Mouse (Mus musculus): ENCODE measurements around the gene Gpr50. TPM values are rescaled to one million over a fixed set of nuclear protein-coding genes. Genes with fewer than 3 reads are reported as not detected.
A peak's percentile ranks its signal among the peaks of the same experiment; 100 is the strongest.

Gene Gpr50
- polyA plus RNA-seq (2014; fragmentation: Nextera tagmentation; extraction: Ambion mirVana) = 2.0 and 2.1 TPM in 2 replicates

DNA sequence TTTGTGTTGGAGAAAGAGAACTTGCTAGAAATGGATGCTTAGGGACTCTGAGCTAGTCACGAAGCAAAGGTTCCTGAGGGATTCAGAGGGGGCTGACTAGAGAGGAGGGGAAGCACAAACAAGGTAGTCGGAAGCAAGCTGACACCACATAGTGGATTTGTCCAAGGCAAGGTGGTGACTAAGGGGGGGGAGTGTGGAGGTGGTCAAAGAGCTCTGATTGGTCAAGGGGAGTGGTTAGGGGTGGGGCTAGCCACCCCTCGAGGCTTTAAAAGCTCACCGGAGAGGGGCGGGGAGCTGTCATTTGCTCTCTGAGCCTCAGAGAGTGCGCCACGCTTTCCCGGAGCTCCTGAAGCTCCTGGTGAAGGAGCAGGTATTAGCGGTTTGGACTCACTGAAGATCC lies at the start of gene Gpr50:
Gpr50 (plus strand) TSS at position 294 of the 400 bp plus-strand sequence.
- ATAC-seq (ENCODE audit: insufficient number of reproducible peaks, insufficient read depth, low FRiP score, low read depth) = no peak
- peak within 1 kb of the TSS; percentile 46 to 55 for H3K4me3 ChIP-seq (ENCODE audit: control insufficient read depth in 1 of 2, insufficient read depth in 1 of 2, low read depth in 1 of 2, low read length in 2 of 2)
- peak within 1 kb of the TSS; percentile 44; the same call in 1 of the 2 replicates for H3K9ac ChIP-seq (ENCODE audit: low read length)
- H3K36me3 ChIP-seq (ENCODE audit: control insufficient read depth, insufficient read depth, low read length) = no peaks in the 10 kb centered on the region
- no peak within 1 kb of the TSS for H3K27ac ChIP-seq (replicated peaks in 1 of 2; ENCODE audit: control insufficient read depth in 1 of 2, insufficient read depth in 1 of 2, low read depth in 2 of 2, low read length in 2 of 2)
- no peaks in the 10 kb centered on the region for H3K4me1 ChIP-seq (ENCODE audit: control insufficient read depth in 2 of 2, insufficient read depth in 2 of 2, low read length in 2 of 2)
- peak within 1 kb of the TSS; percentile 72 for H3K4me2 ChIP-seq (ENCODE audit: low read length)
- peaks cover 5% of the 10 kb centered on the region; the same call in 1 of the 2 replicates for H3K9me3 ChIP-seq (ENCODE audit: control insufficient read depth, low read length)
- WGBS = 27% methylated on average over 7 of the region's 9 CpGs
- peaks cover 81% of the 10 kb centered on the region for H3K27me3 ChIP-seq (ENCODE audit: control insufficient read depth, insufficient read depth, low read length)

DNA sequence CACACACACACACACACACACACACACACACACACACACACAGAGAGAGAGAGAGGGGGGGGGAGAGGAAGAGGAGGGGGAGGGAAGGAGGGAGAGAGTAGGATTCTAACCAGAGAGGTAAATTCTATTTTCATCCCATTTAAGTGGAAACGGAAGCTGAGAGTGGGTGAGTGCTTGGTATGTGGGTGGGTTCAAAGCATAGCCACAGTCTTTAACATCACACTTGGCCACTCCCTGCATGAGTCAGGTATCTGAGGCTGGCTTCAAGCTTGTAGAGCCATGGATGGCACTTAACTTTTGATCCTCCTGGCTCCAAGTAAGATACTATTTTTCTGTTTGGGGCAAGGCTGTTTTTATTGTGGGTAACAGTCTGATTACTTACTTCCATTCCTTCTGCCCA lies 41.2 kb upstream of the Gpr50 start:
- Histone ChIP-seq H3K4me3 (ENCODE audit: control insufficient read depth in 1 of 2, insufficient read depth in 1 of 2, low read depth in 1 of 2, low read length in 2 of 2) (no peak overlapping the region), H3K36me3 (ENCODE audit: control insufficient read depth, insufficient read depth, low read length) (no peaks in the 10 kb centered on the region), H3K4me1 (ENCODE audit: control insufficient read depth in 2 of 2, insufficient read depth in 2 of 2, low read length in 2 of 2) (no peaks in the 10 kb centered on the region), H3K9me3 (ENCODE audit: control insufficient read depth, low read length) (no peaks in the 10 kb centered on the region), H3K9ac (ENCODE audit: low read length) (no peak overlapping the region), H3K27me3 (ENCODE audit: control insufficient read depth, insufficient read depth, low read length) (no peaks in the 10 kb centered on the region), H3K27ac (replicated peaks in 1 of 2; ENCODE audit: control insufficient read depth in 1 of 2, insufficient read depth in 1 of 2, low read depth in 2 of 2, low read length in 2 of 2) (no peak overlapping the region), H3K4me2 (ENCODE audit: low read length) (no peak overlapping the region)
- WGBS = 50% methylated on average over 1 of the region's 1 CpGs
- no peak for ATAC-seq (ENCODE audit: insufficient number of reproducible peaks, insufficient read depth, low FRiP score, low read depth)

GRCm38 (mm10) chrX:71623843-71624242 lies 39.6 kb upstream of the Gpr50 start:
- H3K4me1 ChIP-seq (ENCODE audit: control insufficient read depth in 2 of 2, insufficient read depth in 2 of 2, low read length in 2 of 2) = no peaks in the 10 kb centered on the region
- H3K9ac ChIP-seq (ENCODE audit: low read length) = no peak overlapping the region
- no peaks in the 10 kb centered on the region for H3K27me3 ChIP-seq (ENCODE audit: control insufficient read depth, insufficient read depth, low read length)
- no peaks in the 10 kb centered on the region for H3K9me3 ChIP-seq (ENCODE audit: control insufficient read depth, low read length)
- H3K4me2 ChIP-seq (ENCODE audit: low read length) = no peak overlapping the region
- H3K4me3 ChIP-seq (ENCODE audit: control insufficient read depth in 1 of 2, insufficient read depth in 1 of 2, low read depth in 1 of 2, low read length in 2 of 2) = no peak overlapping the region
- WGBS = 5% methylated on average over 1 of the region's 1 CpGs
- ATAC-seq (ENCODE audit: insufficient number of reproducible peaks, insufficient read depth, low FRiP score, low read depth) = no peak
- H3K36me3 ChIP-seq (ENCODE audit: control insufficient read depth, insufficient read depth, low read length) = no peaks in the 10 kb centered on the region
- no peak overlapping the region for H3K27ac ChIP-seq (replicated peaks in 1 of 2; ENCODE audit: control insufficient read depth in 1 of 2, insufficient read depth in 1 of 2, low read depth in 2 of 2, low read length in 2 of 2)

DNA sequence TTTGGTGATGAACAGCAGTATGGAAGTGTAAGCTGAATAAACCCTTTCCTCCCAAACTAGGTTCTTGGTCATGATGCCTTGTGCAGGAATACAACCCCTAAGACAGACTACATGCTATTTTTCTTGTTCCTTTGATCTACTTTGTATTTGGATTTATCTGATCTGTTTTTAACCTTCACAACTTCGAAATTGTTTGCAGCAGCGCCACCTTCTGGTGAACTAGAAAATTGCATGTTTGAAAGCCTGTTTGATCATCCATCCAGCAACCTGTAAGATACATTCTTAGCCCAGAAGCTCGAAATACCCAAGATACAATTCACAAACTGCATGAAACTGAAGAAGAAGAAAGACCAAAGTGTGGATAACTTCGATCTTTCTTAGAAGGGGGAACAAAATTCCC lies 35.2 kb upstream of the Gpr50 start:
- Histone ChIP-seq H3K9me3 (ENCODE audit: control insufficient read depth, low read length) (no peaks in the 10 kb centered on the region), H3K9ac (ENCODE audit: low read length) (no peak overlapping the region), H3K27ac (replicated peaks in 1 of 2; ENCODE audit: control insufficient read depth in 1 of 2, insufficient read depth in 1 of 2, low read depth in 2 of 2, low read length in 2 of 2) (no peak overlapping the region), H3K4me3 (ENCODE audit: control insufficient read depth in 1 of 2, insufficient read depth in 1 of 2, low read depth in 1 of 2, low read length in 2 of 2) (no peak overlapping the region), H3K27me3 (ENCODE audit: control insufficient read depth, insufficient read depth, low read length) (no peaks in the 10 kb centered on the region), H3K4me2 (ENCODE audit: low read length) (no peak overlapping the region), H3K36me3 (ENCODE audit: control insufficient read depth, insufficient read depth, low read length) (no peaks in the 10 kb centered on the region), H3K4me1 (ENCODE audit: control insufficient read depth in 2 of 2, insufficient read depth in 2 of 2, low read length in 2 of 2) (no peaks in the 10 kb centered on the region)
- ATAC-seq (ENCODE audit: insufficient number of reproducible peaks, insufficient read depth, low FRiP score, low read depth) = no peak
- WGBS = 8% methylated on average over 4 of the region's 4 CpGs

GRCm38 (mm10) chrX:71630709-71631108 lies 32.8 kb upstream of the Gpr50 start:
- ATAC-seq (ENCODE audit: insufficient number of reproducible peaks, insufficient read depth, low FRiP score, low read depth) = no peak
- Histone ChIP-seq H3K9me3 (ENCODE audit: control insufficient read depth, low read length) (no peaks in the 10 kb centered on the region), H3K9ac (ENCODE audit: low read length) (no peak overlapping the region), H3K27ac (replicated peaks in 1 of 2; ENCODE audit: control insufficient read depth in 1 of 2, insufficient read depth in 1 of 2, low read depth in 2 of 2, low read length in 2 of 2) (no peak overlapping the region), H3K27me3 (ENCODE audit: control insufficient read depth, insufficient read depth, low read length) (no peaks in the 10 kb centered on the region), H3K4me1 (ENCODE audit: control insufficient read depth in 2 of 2, insufficient read depth in 2 of 2, low read length in 2 of 2) (no peaks in the 10 kb centered on the region), H3K4me3 (ENCODE audit: control insufficient read depth in 1 of 2, insufficient read depth in 1 of 2, low read depth in 1 of 2, low read length in 2 of 2) (no peak overlapping the region), H3K4me2 (ENCODE audit: low read length) (no peak overlapping the region), H3K36me3 (ENCODE audit: control insufficient read depth, insufficient read depth, low read length) (no peaks in the 10 kb centered on the region)
- 60% methylated on average over 4 of the region's 4 CpGs for WGBS

DNA sequence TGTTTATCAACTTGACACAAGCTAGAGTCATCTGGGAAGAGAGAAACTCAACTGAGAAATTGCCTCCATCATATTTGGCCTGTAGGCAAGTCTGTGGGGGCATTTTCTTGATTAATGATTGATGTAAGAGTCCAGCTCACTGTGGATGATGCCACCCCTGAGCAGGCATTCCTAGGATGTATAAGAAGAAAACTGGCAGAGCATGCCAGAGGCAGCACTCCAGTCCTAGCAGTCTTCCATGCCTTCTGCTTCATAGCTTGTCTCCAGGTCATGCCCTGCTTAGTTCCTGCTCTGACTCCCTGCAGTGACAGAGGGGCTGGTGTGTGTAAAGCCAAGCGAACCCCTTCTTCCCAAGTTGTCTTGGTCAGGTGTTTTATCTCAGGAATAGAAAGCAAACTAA lies 32.3 kb upstream of the Gpr50 start:
- no peaks in the 10 kb centered on the region for H3K9me3 ChIP-seq (ENCODE audit: control insufficient read depth, low read length)
- H3K27me3 ChIP-seq (ENCODE audit: control insufficient read depth, insufficient read depth, low read length) = no peaks in the 10 kb centered on the region
- H3K4me2 ChIP-seq (ENCODE audit: low read length) = no peak overlapping the region
- WGBS = 46% methylated on average over 1 of the region's 1 CpGs
- H3K27ac ChIP-seq (replicated peaks in 1 of 2; ENCODE audit: control insufficient read depth in 1 of 2, insufficient read depth in 1 of 2, low read depth in 2 of 2, low read length in 2 of 2) = no peak overlapping the region
- H3K4me3 ChIP-seq (ENCODE audit: control insufficient read depth in 1 of 2, insufficient read depth in 1 of 2, low read depth in 1 of 2, low read length in 2 of 2) = no peak overlapping the region
- no peaks in the 10 kb centered on the region for H3K4me1 ChIP-seq (ENCODE audit: control insufficient read depth in 2 of 2, insufficient read depth in 2 of 2, low read length in 2 of 2)
- H3K36me3 ChIP-seq (ENCODE audit: control insufficient read depth, insufficient read depth, low read length) = no peaks in the 10 kb centered on the region
- H3K9ac ChIP-seq (ENCODE audit: low read length) = no peak overlapping the region
- no peak for ATAC-seq (ENCODE audit: insufficient number of reproducible peaks, insufficient read depth, low FRiP score, low read depth)

DNA sequence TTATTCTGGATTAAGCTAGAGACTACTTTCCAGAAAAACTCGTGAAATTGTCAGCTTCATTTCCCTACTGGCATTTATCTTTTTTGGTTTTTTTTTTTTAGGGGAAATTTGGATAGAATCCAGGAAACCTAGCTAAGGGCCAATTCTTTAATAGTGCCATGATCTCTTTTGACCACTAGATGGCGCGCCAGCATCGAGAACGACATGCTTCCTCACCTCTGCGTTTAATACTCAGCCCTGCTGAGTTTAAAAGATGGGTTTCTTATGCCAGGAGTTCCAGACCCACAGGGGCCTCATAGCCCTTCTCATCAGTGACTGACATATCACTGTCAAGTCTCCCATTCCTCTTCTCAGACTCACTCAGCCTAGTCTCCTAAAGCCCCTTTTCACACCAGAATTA lies 15.5 kb upstream of the Gpr50 start:
- WGBS = 7% methylated on average over 6 of the region's 6 CpGs
- no peak overlapping the region for H3K27ac ChIP-seq (replicated peaks in 1 of 2; ENCODE audit: control insufficient read depth in 1 of 2, insufficient read depth in 1 of 2, low read depth in 2 of 2, low read length in 2 of 2)
- no peak overlapping the region for H3K4me2 ChIP-seq (ENCODE audit: low read length)
- no peak overlapping the region for H3K4me3 ChIP-seq (ENCODE audit: control insufficient read depth in 1 of 2, insufficient read depth in 1 of 2, low read depth in 1 of 2, low read length in 2 of 2)
- no peaks in the 10 kb centered on the region for H3K9me3 ChIP-seq (ENCODE audit: control insufficient read depth, low read length)
- no peaks in the 10 kb centered on the region for H3K36me3 ChIP-seq (ENCODE audit: control insufficient read depth, insufficient read depth, low read length)
- ATAC-seq (ENCODE audit: insufficient number of reproducible peaks, insufficient read depth, low FRiP score, low read depth) = no peak
- H3K9ac ChIP-seq (ENCODE audit: low read length) = no peak overlapping the region
- no peaks in the 10 kb centered on the region for H3K27me3 ChIP-seq (ENCODE audit: control insufficient read depth, insufficient read depth, low read length)
- no peaks in the 10 kb centered on the region for H3K4me1 ChIP-seq (ENCODE audit: control insufficient read depth in 2 of 2, insufficient read depth in 2 of 2, low read length in 2 of 2)

DNA sequence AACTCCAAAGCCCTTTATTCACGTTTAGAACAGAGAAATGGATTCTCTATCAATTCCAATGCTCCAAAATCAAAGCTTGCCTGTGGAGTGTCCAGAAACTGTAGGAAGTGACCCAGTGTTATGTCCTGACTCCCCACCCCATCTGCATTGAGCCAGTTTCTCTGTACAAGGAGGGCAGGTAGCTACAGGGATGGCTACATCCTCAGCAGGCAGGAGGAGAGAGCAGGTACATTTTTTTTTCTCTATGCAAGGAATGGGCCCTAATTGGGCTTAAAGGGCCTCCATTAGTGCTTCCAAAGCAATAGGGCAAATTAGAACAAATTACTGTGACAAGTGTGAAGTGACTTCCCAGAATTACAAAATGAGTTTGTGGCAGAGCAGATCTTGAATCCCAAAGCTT lies 15.0 kb upstream of the Gpr50 start:
- Histone ChIP-seq H3K9ac (ENCODE audit: low read length) (no peak overlapping the region), H3K9me3 (ENCODE audit: control insufficient read depth, low read length) (no peaks in the 10 kb centered on the region), H3K4me2 (ENCODE audit: low read length) (no peak overlapping the region), H3K27ac (replicated peaks in 1 of 2; ENCODE audit: control insufficient read depth in 1 of 2, insufficient read depth in 1 of 2, low read depth in 2 of 2, low read length in 2 of 2) (no peak overlapping the region), H3K27me3 (ENCODE audit: control insufficient read depth, insufficient read depth, low read length) (no peaks in the 10 kb centered on the region), H3K4me1 (ENCODE audit: control insufficient read depth in 2 of 2, insufficient read depth in 2 of 2, low read length in 2 of 2) (no peaks in the 10 kb centered on the region), H3K4me3 (ENCODE audit: control insufficient read depth in 1 of 2, insufficient read depth in 1 of 2, low read depth in 1 of 2, low read length in 2 of 2) (no peak overlapping the region), H3K36me3 (ENCODE audit: control insufficient read depth, insufficient read depth, low read length) (no peaks in the 10 kb centered on the region)
- no peak for ATAC-seq (ENCODE audit: insufficient number of reproducible peaks, insufficient read depth, low FRiP score, low read depth)
- 5% methylated on average over 1 of the region's 1 CpGs for WGBS

Measured in heart, embryonic 14.5 days (tissue).